Mouse (Mus musculus) limb, embryonic 14.5 days (tissue): ENCODE measurements around the gene Gm10837. TPM values are rescaled to one million over a fixed set of nuclear protein-coding genes. Genes with fewer than 3 reads are reported as not detected.

Experiments used
- ATAC-seq: fragments of 200-750 bp; cut with Nextera tagmentation; 2 replicates; pipeline ENCODE4 v1.8.0; 2017; ENCODE audit warnings: low read depth, moderate number of reproducible peaks, moderate TSS enrichment; ENCODE audit not compliant: low FRiP score
- DNase-seq: peaks from one replicate; pipeline ENCODE4 v3.0.0-alpha.2; 2015; ENCODE audit warnings: low spot score
- H3K27ac ChIP-seq: fragments of 300-500 bp; sonication (generic); replicated peaks from 2 replicates; pipeline ENCODE4 v1.5.1; 2014; ENCODE audit warnings: low read depth, mild to moderate bottlenecking, low read length, moderate library complexity, mixed read lengths
- H3K27me3 ChIP-seq: fragments of 300-500 bp; sonication (generic); 2 replicates; pipeline ENCODE4 v1.6.1; 2014; ENCODE audit warnings: low read length, mixed read lengths; ENCODE audit not compliant: control insufficient read depth, insufficient read depth
- H3K36me3 ChIP-seq: fragments of 300-500 bp; sonication (generic); 2 replicates; pipeline ENCODE4 v1.6.1; 2014; ENCODE audit warnings: mild to moderate bottlenecking, low read length, moderate library complexity, mixed read lengths; ENCODE audit not compliant: control insufficient read depth, insufficient read depth
- H3K4me1 ChIP-seq: fragments of 300-500 bp; sonication (generic); 2 replicates; pipeline ENCODE4 v1.6.1; 2014; ENCODE audit warnings: antibody characterized with exemption, low read length, mixed read lengths; ENCODE audit not compliant: control insufficient read depth, insufficient read depth
- H3K4me2 ChIP-seq: fragments of 300-500 bp; sonication (generic); replicated peaks from 2 replicates; pipeline ENCODE4 v1.6.1; 2014; ENCODE audit warnings: low read depth, mild to moderate bottlenecking, low read length, moderate library complexity; ENCODE audit not compliant: severe bottlenecking
- H3K4me3 ChIP-seq: fragments of 300-500 bp; sonication (generic); replicated peaks from 2 replicates; pipeline ENCODE4 v1.5.1; 2014; ENCODE audit warnings: low read length
- H3K9ac ChIP-seq: fragments of 300-500 bp; sonication (generic); 2 replicates; pipeline ENCODE4 v1.6.1; 2014; ENCODE audit warnings: mild to moderate bottlenecking, low read depth, low read length, moderate library complexity; ENCODE audit not compliant: severe bottlenecking
- H3K9me3 ChIP-seq: fragments of 300-500 bp; sonication (generic); 2 replicates; pipeline ENCODE4 v1.6.1; 2016; ENCODE audit warnings: low read length; ENCODE audit not compliant: control insufficient read depth
- POLR2A ChIP-seq: fragments of 200-500 bp; IDR thresholded peaks from 2 replicates; pipeline ENCODE4 v1.8.0; 2012; ENCODE audit warnings: inconsistent platforms, mild to moderate bottlenecking, moderate library complexity, borderline replicate concordance; ENCODE audit not compliant: insufficient read depth, insufficient read length; ENCODE audit errors: extremely low read depth
- WGBS: fragments of 180-500 bp; shearing (Covaris S2); extraction: QIAGEN DNeasy Blood & Tissue Kit; methylation state at CpG from one replicate; pipeline ENCODE4 v1.1.7; 2014; 5-methylcytosine and 5-hydroxymethylcytosine counted together
- polyA plus RNA-seq, 2 experiments: library from polyadenylated mRNA; depleted of rRNA in 1 of 2; stranded (reverse) in 1 of 2; unstranded in 1 of 2; fragments of >200 nt; fragmentation: Nextera tagmentation in 1 of 2; extraction: Ambion mirVana in 1 of 2; gene quantifications; 2 replicates each; pipeline versions ENCODE4 v1.2.1 to v1.2.3; 2012 to 2014

Gene Gm10837
- polyA plus RNA-seq, 2 experiments = 0.12 TPM; not detected in 1

DNA sequence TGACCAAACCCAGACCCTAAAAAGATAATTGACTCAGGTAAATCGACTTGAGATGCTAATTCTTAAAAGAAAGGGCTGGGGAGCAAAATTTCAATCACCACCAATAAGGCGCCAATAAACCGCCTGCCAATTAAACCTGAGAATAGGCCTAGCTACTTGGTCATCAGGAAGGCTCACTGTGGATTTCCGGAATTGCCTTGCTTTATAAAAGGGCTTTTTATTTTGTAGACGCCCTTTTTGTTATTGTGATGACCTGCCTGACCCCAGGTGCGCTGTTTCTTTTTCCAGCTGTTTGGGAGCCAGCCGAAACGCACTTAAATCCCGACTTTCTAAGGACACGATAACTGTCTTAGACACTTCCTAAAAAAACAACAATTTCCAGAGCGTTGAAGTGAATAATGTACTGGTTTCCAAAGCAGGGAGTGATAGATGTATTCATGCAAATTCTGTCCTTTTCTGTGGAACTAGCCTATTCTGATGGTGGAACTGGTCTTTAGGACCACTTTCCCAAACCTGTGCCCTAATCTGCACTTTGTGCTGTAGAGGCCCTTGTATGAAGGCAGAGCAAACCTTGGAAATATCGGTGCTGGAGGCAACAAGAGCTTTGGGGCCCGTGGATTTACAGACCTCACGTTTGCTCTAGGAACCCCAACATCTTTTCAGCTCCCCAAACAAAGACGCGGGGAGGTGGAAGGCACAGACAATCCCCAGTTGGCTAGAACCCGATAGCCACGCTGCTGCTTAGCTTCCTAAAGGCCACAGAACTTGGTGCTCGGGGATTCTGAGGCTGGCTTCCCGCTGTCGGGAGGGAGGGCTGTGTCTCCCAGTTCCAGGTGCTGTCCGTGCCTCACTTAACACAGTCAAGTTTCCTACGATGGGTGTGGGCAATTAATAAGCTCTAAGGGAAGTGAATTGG, 22.2 kb upstream of the Gm10837 start:
- Histone ChIP-seq H3K36me3 (no peaks in the 10 kb centered on the region), H3K27me3 (peaks cover 98% of the 10 kb centered on the region), H3K27ac (no peak overlapping the region), H3K9ac (no peak overlapping the region), H3K9me3 (no peaks in the 10 kb centered on the region), H3K4me3 (no peak overlapping the region), H3K4me1 (peaks cover 15% of the 10 kb centered on the region), H3K4me2 (no peak overlapping the region)
- no peak for DNase-seq
- WGBS = 12% methylated on average over 23 of the region's 23 CpGs
- TF ChIP-seq POLR2A = no peak
- no peak for ATAC-seq

DNA sequence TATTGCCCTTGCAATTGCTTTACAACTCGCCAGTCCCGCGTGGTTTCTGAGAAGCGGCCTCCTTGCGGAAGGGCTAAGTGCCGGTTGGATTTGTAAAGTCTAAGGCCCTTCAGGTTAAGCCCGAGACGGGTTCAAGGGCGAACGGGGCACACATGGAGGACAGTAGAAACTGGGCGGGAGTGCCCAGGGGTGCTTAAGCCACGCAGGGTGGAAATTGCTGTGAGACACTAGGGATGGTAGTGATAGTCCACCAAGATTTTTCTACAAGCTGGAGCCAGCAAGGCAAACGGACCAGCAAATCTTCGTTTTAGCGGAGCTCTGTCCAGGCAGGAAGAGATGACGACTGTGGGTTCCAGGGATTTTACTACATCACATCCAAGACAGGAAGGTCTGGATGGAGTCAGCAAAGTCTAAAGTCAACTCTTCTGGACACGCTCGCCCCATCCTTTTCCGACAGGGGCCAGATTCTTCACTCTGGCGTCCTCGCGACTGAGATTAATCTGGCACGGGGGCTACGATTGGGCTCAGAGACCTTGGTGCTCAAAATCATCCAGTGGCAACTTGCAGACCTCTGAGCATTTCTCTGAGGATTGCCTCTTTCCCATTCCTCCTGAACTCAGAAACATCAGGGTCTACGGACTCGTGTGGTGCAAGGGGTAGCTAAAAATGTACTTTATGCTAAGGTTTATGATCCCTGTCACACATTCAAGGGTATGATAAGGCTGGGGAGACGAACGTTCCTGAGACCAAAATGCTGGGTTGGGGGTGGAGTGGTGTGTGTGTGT, 21.2 kb upstream of the Gm10837 start:
- ATAC-seq = no peak
- 4% methylated on average over 28 of the region's 28 CpGs for WGBS

GRCm38 (mm10) chr14:122471449-122472085, 18.8 kb upstream of the Gm10837 start:
- TF ChIP-seq POLR2A = no peak
- H3K4me1 ChIP-seq = peaks cover 7% of the 10 kb centered on the region; the same call in 1 of the 2 replicates
- 10% methylated on average over 31 of the region's 31 CpGs for WGBS
- peaks cover 95% of the 10 kb centered on the region for H3K27me3 ChIP-seq
- H3K4me2 ChIP-seq = 0 out of 2 replicates have a peak overlapping the region, but pooled peaks have one; percentile 19
- H3K9ac ChIP-seq = no peak overlapping the region
- no peak overlapping the region for H3K4me3 ChIP-seq
- ATAC-seq = no peak
- no peaks in the 10 kb centered on the region for H3K9me3 ChIP-seq
- H3K36me3 ChIP-seq = no peaks in the 10 kb centered on the region
- DNase-seq = no peak
- H3K27ac ChIP-seq = no peak overlapping the region

More for the DNA sequence above, 21.2 kb upstream of the Gm10837 start:
- Histone ChIP-seq H3K9me3 (no peaks in the 10 kb centered on the region), H3K9ac (no peak overlapping the region), H3K4me3 (no peak overlapping the region), H3K27ac (no peak overlapping the region), H3K4me2 (no peak overlapping the region), H3K36me3 (no peaks in the 10 kb centered on the region), H3K4me1 (peaks cover 10% of the 10 kb centered on the region; the same call in 1 of the 2 replicates), H3K27me3 (peaks cover 97% of the 10 kb centered on the region)
- no peak for DNase-seq
- TF ChIP-seq POLR2A = no peak

- H3K36me3 ChIP-seq = no peaks in the 10 kb centered on the region
These were observed 18.2 kb upstream of the Gm10837 start for GRCm38 (mm10) chr14:122472161-122472560.

DNA sequence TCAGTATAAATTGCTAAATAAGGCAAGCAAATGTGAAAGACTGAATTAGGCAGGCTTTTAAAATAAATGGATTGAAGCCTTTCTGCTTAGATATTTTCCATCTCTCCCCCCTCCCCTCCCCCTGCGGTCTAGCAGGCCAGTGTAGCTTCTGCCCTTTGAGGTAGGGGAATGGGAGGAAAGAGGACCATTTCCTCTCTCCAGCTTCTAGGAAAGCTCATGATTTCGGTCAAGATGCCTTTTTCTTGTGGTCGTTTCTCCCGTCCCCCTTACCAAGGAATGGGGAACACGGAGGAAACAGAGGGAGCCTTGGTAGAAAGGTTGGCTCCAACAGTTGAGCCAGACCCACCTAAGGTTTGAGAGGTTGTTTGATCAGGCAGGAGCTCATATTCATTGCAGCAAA, 17.7 kb upstream of the Gm10837 start:
- Histone ChIP-seq H3K9me3 (no peaks in the 10 kb centered on the region), H3K36me3 (no peaks in the 10 kb centered on the region), H3K9ac (no peak overlapping the region), H3K27me3 (peaks cover 86% of the 10 kb centered on the region), H3K4me3 (no peak overlapping the region), H3K27ac (no peak overlapping the region), H3K4me2 (no peak overlapping the region; the same call in 1 of the 2 replicates), H3K4me1 (peaks cover 7% of the 10 kb centered on the region; the same call in 1 of the 2 replicates)
- ATAC-seq (no peak), DNase-seq (no peak)
- TF ChIP-seq POLR2A = no peak
- WGBS = 8% methylated on average over 5 of the region's 5 CpGs

More at GRCm38 (mm10) chr14:122472161-122472560, 18.2 kb upstream of the Gm10837 start:
- Histone ChIP-seq H3K4me1 (peaks cover 7% of the 10 kb centered on the region; the same call in 1 of the 2 replicates), H3K9ac (no peak overlapping the region), H3K4me3 (no peak overlapping the region), H3K9me3 (no peaks in the 10 kb centered on the region), H3K4me2 (peak overlapping the region; percentile 25; the same call in 1 of the 2 replicates), H3K27me3 (peaks cover 90% of the 10 kb centered on the region), H3K27ac (no peak overlapping the region)
- 4% methylated on average over 13 of the region's 13 CpGs for WGBS
- no peak for DNase-seq
- TF ChIP-seq POLR2A = no peak
- ATAC-seq = no peak
